8 mouse cellular contexts compared by ENCODE assay signal in the genomic region with DNA sequence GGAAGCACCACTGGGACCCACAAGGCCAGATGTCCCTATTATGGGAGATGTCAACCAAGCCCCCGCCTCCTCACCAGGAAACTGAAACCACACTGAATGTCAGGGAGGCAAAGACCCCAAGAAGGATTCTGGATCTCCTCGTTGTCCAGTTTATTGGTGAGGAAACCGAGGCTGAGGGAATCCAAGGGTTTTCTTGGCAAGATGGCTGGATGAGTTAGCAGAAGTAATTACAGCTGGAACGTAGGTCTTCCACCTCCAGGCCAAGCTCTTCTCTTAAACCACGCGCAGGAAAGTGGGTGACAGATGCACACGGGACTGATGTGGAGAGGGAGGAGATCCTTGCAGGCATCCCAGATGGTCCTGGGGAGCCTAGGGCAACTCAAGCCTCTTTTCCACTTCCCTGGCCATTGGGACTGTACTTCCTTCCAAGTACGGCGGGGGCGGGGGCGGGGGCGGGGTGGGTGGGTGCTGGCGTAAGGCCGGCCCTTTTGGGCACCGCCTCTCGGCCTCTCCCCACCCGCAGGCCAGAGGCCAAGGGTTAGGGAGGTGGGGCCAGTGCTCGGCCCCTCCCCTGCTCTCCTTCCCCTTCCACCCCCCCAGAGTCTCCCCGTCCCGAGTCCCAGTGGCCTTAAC. TPM values are rescaled to one million over a fixed set of nuclear protein-coding genes. Genes with fewer than 3 reads are reported as not detected.
DNase-seq lines count a peak whose midpoint lies in the region; ATAC-seq and TF ChIP-seq lines count a peak whose summit lies in the region.

No protein-coding gene starts in this region.

- ATAC-seq in heart, embryonic 16.5 days (replicated peaks; ENCODE audit: extremely low read depth, insufficient read depth, low FRiP score), result peak; percentile 79

- H3K4me2 ChIP-seq in heart, embryonic 16.5 days (ENCODE audit: low read depth, low read length), result peak overlapping the region; percentile 88

- TF ChIP-seq POLR2A in liver, adult 2 months (IDR thresholded peaks at IDR 0.05; ENCODE audit: extremely low read depth, insufficient read depth, low read length), result no peak

- 21% methylated on average over 11 of the region's 20 CpGs for WGBS in heart, embryonic 16.5 days
- 11% methylated on average over 17 of the region's 20 CpGs for WGBS in forebrain, embryonic 10.5 days
- 11% methylated on average over 19 of the region's 20 CpGs for WGBS in liver, adult 2 months

- H3K9ac ChIP-seq in heart, embryonic 16.5 days (ENCODE audit: low read length), result peak overlapping the region; percentile 83
- H3K9ac ChIP-seq in ES-E14 (ENCODE audit: insufficient read depth, low read depth, low read length, poor library complexity, severe bottlenecking), result peak overlapping the region; percentile 67
- H3K9ac ChIP-seq in liver, adult 2 months (ENCODE audit: low read depth, low read length), result peak overlapping the region; percentile 88

- H3K27me3 ChIP-seq in heart, embryonic 16.5 days (ENCODE audit: control insufficient read depth, insufficient read depth, low read length), result no peaks in the 10 kb centered on the region
- H3K27me3 ChIP-seq in forebrain, embryonic 10.5 days (ENCODE audit: poor library complexity, severe bottlenecking), result peaks cover 7% of the 10 kb centered on the region; the same call in 1 of the 2 replicates
- no peaks in the 10 kb centered on the region for H3K27me3 ChIP-seq in liver, adult 2 months (ENCODE audit: control insufficient read depth, insufficient read depth, low read length)

- peaks cover 11% of the 10 kb centered on the region for H3K4me1 ChIP-seq in heart, embryonic 16.5 days (ENCODE audit: control insufficient read depth, insufficient read depth, low read length)
- H3K4me1 ChIP-seq in ES-E14 (ENCODE audit: control insufficient read depth in 2 of 2, insufficient read depth in 2 of 2, low read length in 2 of 2, poor library complexity in 1 of 2), result no peaks in the 10 kb centered on the region; a peak in 1 of 4 replicates
- peaks cover 54% of the 10 kb centered on the region for H3K4me1 ChIP-seq in forebrain, embryonic 10.5 days
- peaks cover 9% of the 10 kb centered on the region; the same call in 1 of the 2 replicates for H3K4me1 ChIP-seq in liver, adult 2 months (ENCODE audit: control insufficient read depth, insufficient read depth, low read length)

- DNase-seq in heart, postnatal 4 days, result no peak
- DNase-seq in ES-E14 (ENCODE audit: low read depth, low spot score), result no peak
- no peak for DNase-seq in forebrain, embryonic 10.5 days (ENCODE audit: extremely low spot score, low spot score)
- DNase-seq in liver, adult 2 months (ENCODE audit: extremely low read depth, low read depth, low spot score), result peak; percentile 64
- DNase-seq in retina, postnatal 7 days (ENCODE audit: low read depth, low spot score), result peak; percentile 27
- DNase-seq in urinary bladder, adult 2 months (ENCODE audit: low spot score), result no peak
- DNase-seq in embryo, embryonic 10.5 days (ENCODE audit: low spot score), result no peak

- TF ChIP-seq CTCF in liver, adult 2 months (IDR thresholded peaks at IDR 0.05; ENCODE audit: low read depth, low read length), result no peak

- no peaks in the 10 kb centered on the region for H3K9me3 ChIP-seq in heart, embryonic 16.5 days (replicated peaks; ENCODE audit: control insufficient read depth, low read length)
- no peaks in the 10 kb centered on the region for H3K9me3 ChIP-seq in ES-E14 (ENCODE audit: control insufficient read depth, insufficient read depth, low read depth, low read length)
- H3K9me3 ChIP-seq in forebrain, embryonic 10.5 days, result no peaks in the 10 kb centered on the region

- peaks cover 18% of the 10 kb centered on the region for H3K79me2 ChIP-seq in liver, adult 2 months (ENCODE audit: control insufficient read depth, insufficient read depth, low read length)

- no peaks in the 10 kb centered on the region for H3K36me3 ChIP-seq in heart, embryonic 16.5 days (ENCODE audit: control insufficient read depth, insufficient read depth)
- no peaks in the 10 kb centered on the region for H3K36me3 ChIP-seq in ES-E14 (ENCODE audit: control insufficient read depth, insufficient read depth, low read length, poor library complexity, severe bottlenecking)
- H3K36me3 ChIP-seq in forebrain, embryonic 10.5 days (replicated peaks), result no peaks in the 10 kb centered on the region
- no peaks in the 10 kb centered on the region for H3K36me3 ChIP-seq in liver, adult 2 months (ENCODE audit: control insufficient read depth, insufficient read depth, low read length)

- H3K4me3 ChIP-seq in heart, embryonic 16.5 days (ENCODE audit: low read length), result peak overlapping the region; percentile 78
- H3K4me3 ChIP-seq in ES-E14 (ENCODE audit: insufficient read depth in 1 of 2, low read depth in 1 of 2, low read length in 2 of 2, poor library complexity in 1 of 2, severe bottlenecking in 1 of 2), result peak overlapping the region; percentile 82 to 89
- peak overlapping the region; percentile 83 for H3K4me3 ChIP-seq in forebrain, embryonic 10.5 days
- H3K4me3 ChIP-seq in liver, adult 2 months (ENCODE audit: insufficient read depth, low read depth, low read length), result peak overlapping the region; percentile 92

- in situ Hi-C loops in ES-E14 (cut with MboI; ENCODE audit: low sequenced_read_pairs in 2 of 2, unreplicated experiment in 2 of 2), result no loop called here

- peak overlapping the region; percentile 54; the same call in 1 of the 2 replicates for H3K27ac ChIP-seq in heart, embryonic 16.5 days (ENCODE audit: low read length)
- no peak overlapping the region for H3K27ac ChIP-seq in ES-E14 (ENCODE audit: insufficient read depth, low read depth, low read length, poor library complexity, severe bottlenecking)
- H3K27ac ChIP-seq in forebrain, embryonic 10.5 days, result peak overlapping the region; percentile 90
- peak overlapping the region; percentile 88 for H3K27ac ChIP-seq in liver, adult 2 months (replicated peaks; ENCODE audit: insufficient read depth, low read depth, low read length)

TF ChIP-seq in ES-E14, 5 proteins besides CTCF, POLR2A, EP300 and RAD21:
- TF ChIP-seq CHD2 (IDR thresholded peaks at IDR 0.05; ENCODE audit: low read depth, low read length), result no peak
- no peak for TF ChIP-seq MAFK (IDR thresholded peaks at IDR 0.05; ENCODE audit: insufficient read depth, low read depth, low read length)
- no peak for TF ChIP-seq ZC3H11A (IDR thresholded peaks at IDR 0.05; ENCODE audit: borderline replicate concordance, low read depth, low read length)
- TF ChIP-seq HCFC1 (IDR thresholded peaks at IDR 0.05; ENCODE audit: borderline replicate concordance, insufficient read depth, low read length), result no peak
- TF ChIP-seq ZNF384 (IDR thresholded peaks at IDR 0.05; ENCODE audit: low read depth, low read length), result no peak

RNA-seq across cellular contexts. Expression of a gene that starts 0.6 kb away (rescaled TPM):
- 32.7 and 33.4 TPM in 2 replicates for polyA plus RNA-seq in heart, embryonic 16.5 days (2015; fragmentation: Nextera tagmentation; extraction: Ambion mirVana)
- total RNA-seq in heart, postnatal 4 days (2021), result 10 to 100 TPM; 17.9 to 19.8 TPM
- total RNA-seq in ES-E14 (2012; rRNA removed), result 20.7 and 23.5 TPM in 2 replicates
- polyA plus RNA-seq in forebrain, embryonic 10.5 days (2016; fragmentation: Nextera tagmentation; extraction: Ambion mirVana), result 36.7 and 36.8 TPM in 2 replicates
- 8.5 and 10.5 TPM in 2 replicates for total RNA-seq in liver, adult 2 months (2014; rRNA removed)
- polyA plus RNA-seq in liver, adult 2 months (2012; rRNA removed), result 16.6 and 23.2 TPM in 2 replicates
- 52.8 and 56.0 TPM in 2 replicates for polyA plus RNA-seq in urinary bladder, adult 2 months (2012; rRNA removed)

Comparison
In these comparisons a context has a peak if more than half of its experiments do, and no peak if none do; other contexts are left out.
1. DNase-seq: peak in liver, adult 2 months (single experiment) and retina, postnatal 7 days (single experiment); none in heart, postnatal 4 days (single experiment), ES-E14 (single experiment), forebrain, embryonic 10.5 days (single experiment), urinary bladder, adult 2 months (single experiment) and embryo, embryonic 10.5 days (single experiment).
2. Peak in every context shown above with its lines, with median percentiles within 50 percentile points of each other: H3K4me3 ChIP-seq and H3K9ac ChIP-seq.